Mouse (Mus musculus): Measurements from ENCODE around the gene Smbd1. TPM values are rescaled to one million over a fixed set of nuclear protein-coding genes. Genes with fewer than 3 reads are reported as not detected.

The Smbd1 gene
- total and polyA plus RNA-seq, 3 experiments = not detected

DNA sequence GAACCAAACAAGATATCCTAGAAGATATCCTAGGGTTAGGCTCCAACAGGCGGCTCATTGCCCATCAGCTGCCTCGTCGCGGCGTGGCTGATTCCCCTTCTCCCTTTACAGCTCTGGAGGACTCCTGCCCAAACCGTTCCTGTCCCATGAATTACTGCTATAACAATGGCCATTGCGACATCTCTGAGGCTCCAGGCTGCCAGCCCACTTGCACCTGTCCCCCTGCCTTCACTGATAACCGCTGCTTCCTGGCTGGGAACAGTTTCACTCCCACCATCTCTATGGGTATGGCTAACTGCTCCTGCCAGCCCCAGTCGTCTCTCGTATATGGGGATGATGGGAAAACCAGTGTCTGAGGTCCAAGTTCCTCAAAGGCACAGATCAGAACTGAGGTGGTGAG is 33.6 kb downstream of the Smbd1 start:
- Histone ChIP-seq H3K79me2 (replicated peaks; ENCODE audit: control insufficient read depth, extremely low read depth, insufficient read depth, poor library complexity, severe bottlenecking) (no peaks in the 10 kb centered on the region), H3K4me3 (replicated peaks in 1 of 3; ENCODE audit: low read depth in 2 of 3, low read length in 2 of 3, poor library complexity in 1 of 3) (no peak overlapping the region), H3K9me3 (replicated peaks; ENCODE audit: low read length) (no peaks in the 10 kb centered on the region), H3K4me2 (ENCODE audit: insufficient read depth, low read depth, poor library complexity, severe bottlenecking) (no peak overlapping the region), H3K4me1 (ENCODE audit: control insufficient read depth in 1 of 2, insufficient read depth in 2 of 2) (peaks cover 0 to 3% of the 10 kb centered on the region in 2 experiments; a peak in 1 of 4 replicates), H3K27ac (ENCODE audit: insufficient read depth, low read depth) (no peak overlapping the region), H3K9ac (ENCODE audit: insufficient read depth, low read depth) (no peak overlapping the region), H3K36me3 (replicated peaks in 1 of 2; ENCODE audit: control insufficient read depth in 1 of 2, insufficient read depth in 1 of 2, low read length in 1 of 2) (no peaks in the 10 kb centered on the region), H3K27me3 (replicated peaks) (peaks cover 14% of the 10 kb centered on the region)
- in situ Hi-C loops (cut with MboI; ENCODE audit: low pct_ligation_motif_present, low pct_unique_long_range_greater_than_20kb, low sequenced_read_pairs) (loop anchor here (5.0 kb wide), 1 partner anchor 49 kb away; no protein-coding TSS in a partner anchor), dilution Hi-C loops (cut with MboI; ENCODE audit: extremely low pct_ligation_motif_present, extremely low pct_unique_long_range_greater_than_20kb, low sequenced_read_pairs) (no loop called here)
- no peak for DNase-seq (ENCODE audit: extremely low read depth)
- no peak for TF ChIP-seq ETS1 (conservative IDR thresholded peaks at IDR 0.05; ENCODE audit: low read depth, low read length)
- no peak for TF ChIP-seq EP300 (IDR thresholded peaks at IDR 0.05; ENCODE audit: low read length)
- no peak for TF ChIP-seq ZMIZ1 (IDR thresholded peaks at IDR 0.05; ENCODE audit: low read depth, low read length)
- no peak for TF ChIP-seq NELFE (IDR thresholded peaks at IDR 0.05; ENCODE audit: low read depth, low read length)
- TF ChIP-seq ZC3H11A (IDR thresholded peaks at IDR 0.05; ENCODE audit: low read depth, low read length) = no peak
- TF ChIP-seq ELF1 (IDR thresholded peaks at IDR 0.05; ENCODE audit: low read depth, low read length) = no peak
- TF ChIP-seq MAX (IDR thresholded peaks at IDR 0.05; ENCODE audit: low read length) = no peak
- TF ChIP-seq TBP (conservative IDR thresholded peaks at IDR 0.05; ENCODE audit: low read depth, low read length) = no peak
- TF ChIP-seq E2F4 (IDR thresholded peaks at IDR 0.05; ENCODE audit: insufficient replicate concordance, low read depth, low read length) = no peak
- no peak for TF ChIP-seq UBTF (IDR thresholded peaks at IDR 0.05; ENCODE audit: low read depth, low read length)
- no peak for TF ChIP-seq TCF12 (IDR thresholded peaks at IDR 0.05; ENCODE audit: low read depth, low read length)
- TF ChIP-seq POLR2AphosphoS2 (IDR thresholded peaks at IDR 0.05; ENCODE audit: low read depth, low read length) = no peak
- TF ChIP-seq MEF2A (IDR thresholded peaks at IDR 0.05; ENCODE audit: borderline replicate concordance, low read depth, low read length) = no peak
- TF ChIP-seq CHD1 (IDR thresholded peaks at IDR 0.05; ENCODE audit: low read depth, low read length) = no peak
- no peak for TF ChIP-seq ZNF384 (IDR thresholded peaks at IDR 0.05; ENCODE audit: low read depth, low read length)
- TF ChIP-seq POLR2A (IDR thresholded peaks at IDR 0.05; ENCODE audit: low read depth, low read length) = no peak

GRCm38 (mm10) chr16:32766904-32767303 is 43.4 kb downstream of the Smbd1 start:
- in situ Hi-C loops (cut with MboI; ENCODE audit: low pct_ligation_motif_present, low pct_unique_long_range_greater_than_20kb, low sequenced_read_pairs) = no loop called here
- H3K9me3 ChIP-seq (replicated peaks; ENCODE audit: low read length) = peaks cover 3% of the 10 kb centered on the region
- no peaks in the 10 kb centered on the region for H3K79me2 ChIP-seq (replicated peaks; ENCODE audit: control insufficient read depth, extremely low read depth, insufficient read depth, poor library complexity, severe bottlenecking)
- no peak overlapping the region for H3K9ac ChIP-seq (ENCODE audit: insufficient read depth, low read depth)
- no peaks in the 10 kb centered on the region for H3K36me3 ChIP-seq (replicated peaks in 1 of 2; ENCODE audit: control insufficient read depth in 1 of 2, insufficient read depth in 1 of 2, low read length in 1 of 2)
- H3K4me2 ChIP-seq (ENCODE audit: insufficient read depth, low read depth, poor library complexity, severe bottlenecking) = no peak overlapping the region
- dilution Hi-C loops (cut with MboI; ENCODE audit: extremely low pct_ligation_motif_present, extremely low pct_unique_long_range_greater_than_20kb, low sequenced_read_pairs) = no loop called here
- DNase-seq (ENCODE audit: extremely low read depth) = no peak
- TF ChIP-seq ZMIZ1 (IDR thresholded peaks at IDR 0.05; ENCODE audit: low read depth, low read length) = no peak
- no peak for TF ChIP-seq MYC (IDR thresholded peaks at IDR 0.05; ENCODE audit: low read depth, low read length)
- no peak for TF ChIP-seq EP300 (IDR thresholded peaks at IDR 0.05; ENCODE audit: low read length)
- no peak for TF ChIP-seq ZNF384 (IDR thresholded peaks at IDR 0.05; ENCODE audit: low read depth, low read length)
- TF ChIP-seq SMC3 (IDR thresholded peaks at IDR 0.05; ENCODE audit: low read depth, low read length) = no peak
- no peak for TF ChIP-seq RAD21 (IDR thresholded peaks at IDR 0.05; ENCODE audit: low read depth, low read length)
- no peak for TF ChIP-seq RCOR1 (conservative IDR thresholded peaks at IDR 0.05; ENCODE audit: low read depth, low read length)
- TF ChIP-seq JUN (IDR thresholded peaks at IDR 0.05; ENCODE audit: insufficient read depth, low read depth, low read length) = no peak
- no peak for TF ChIP-seq IRF4 (IDR thresholded peaks at IDR 0.05; ENCODE audit: low read depth, low read length)
- TF ChIP-seq CTCF (conservative IDR thresholded peaks at IDR 0.05 in 1 of 2, IDR thresholded peaks at IDR 0.05 in 1 of 2; ENCODE audit: low read depth in 2 of 2, low read length in 2 of 2) = no peak
- TF ChIP-seq ZC3H11A (IDR thresholded peaks at IDR 0.05; ENCODE audit: low read depth, low read length) = no peak
- no peak for TF ChIP-seq MAZ (IDR thresholded peaks at IDR 0.05; ENCODE audit: low read depth, low read length)
- H3K4me3 ChIP-seq (replicated peaks in 1 of 3; ENCODE audit: low read depth in 2 of 3, low read length in 2 of 3, poor library complexity in 1 of 3) = no peak overlapping the region
- no peak overlapping the region for H3K27ac ChIP-seq (ENCODE audit: insufficient read depth, low read depth)
- 0 out of 4 replicates have a peak, but pooled peaks cover 2 to 3% of the 10 kb centered on the region in 2 experiments for H3K4me1 ChIP-seq (ENCODE audit: control insufficient read depth in 1 of 2, insufficient read depth in 2 of 2)
- H3K27me3 ChIP-seq (replicated peaks) = peaks cover 6% of the 10 kb centered on the region
